Mouse (Mus musculus): Measurements from ENCODE around the gene Gng7. TPM values are rescaled to one million over a fixed set of nuclear protein-coding genes. Genes with fewer than 3 reads are reported as not detected.

Gng7 gene
- polyA plus RNA-seq, 1 experiment: 1.9 TPM

DNA sequence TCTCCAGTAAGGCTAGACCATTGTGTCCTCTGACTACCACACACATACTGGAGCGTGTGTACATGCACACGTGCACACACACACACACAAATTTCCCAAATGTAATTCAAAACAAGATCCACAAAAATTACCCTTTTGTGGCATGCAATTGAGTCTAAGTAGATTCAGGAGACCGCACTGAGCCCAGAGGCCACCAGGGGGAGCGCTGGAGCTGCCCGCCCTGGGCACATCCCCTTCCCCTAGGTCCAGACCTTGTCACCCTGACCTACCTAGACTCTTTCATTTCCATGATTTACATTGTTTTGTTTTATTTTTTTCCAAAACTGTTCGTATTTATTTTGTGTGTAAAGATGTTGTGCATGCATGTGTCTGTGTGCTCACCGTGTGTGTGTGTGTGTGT lies 1.9 kb upstream of the Gng7 start:
- Histone ChIP-seq H3K4me1 (ENCODE audit: control insufficient read depth, insufficient read depth, low read length) (no peaks in the 10 kb centered on the region), H3K4me3 (ENCODE audit: insufficient read depth, low read depth, low read length) (no peak overlapping the region), H3K27ac (ENCODE audit: insufficient read depth, low read depth, low read length) (no peak overlapping the region), H3K36me3 (ENCODE audit: control insufficient read depth, insufficient read depth, low read length) (no peaks in the 10 kb centered on the region), H3K27me3 (replicated peaks; ENCODE audit: control insufficient read depth, insufficient read depth, low read length) (no peaks in the 10 kb centered on the region)
- TF ChIP-seq POLR2A (IDR thresholded peaks at IDR 0.05; ENCODE audit: low read depth, low read length): no peak
- peak; percentile 75 for TF ChIP-seq CTCF (conservative IDR thresholded peaks at IDR 0.05; ENCODE audit: insufficient read depth, insufficient read length, low read depth, low read length)
- 5% methylated on average over 7 of the region's 7 CpGs for WGBS
- peak; percentile 58 for DNase-seq

DNA sequence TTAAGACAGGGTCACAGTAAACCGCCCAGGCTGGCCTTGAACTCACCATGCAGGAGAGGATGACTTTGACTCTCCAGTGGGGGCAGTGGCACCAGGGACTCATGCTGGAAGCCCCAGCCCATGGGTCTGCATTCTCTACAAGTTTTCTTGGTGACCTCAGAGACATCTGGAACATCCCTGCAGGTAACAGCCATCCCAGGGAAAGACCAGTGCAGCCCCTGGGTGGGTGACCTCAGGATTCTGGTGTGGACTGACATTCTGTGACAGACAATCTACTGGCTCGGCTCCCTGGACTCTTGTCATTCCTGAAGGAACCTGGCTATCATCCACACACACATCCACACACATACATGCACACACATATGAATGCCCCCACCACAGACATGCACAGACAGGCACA lies 921 bp upstream of the Gng7 start:
- no peak for TF ChIP-seq POLR2A (IDR thresholded peaks at IDR 0.05; ENCODE audit: low read depth, low read length)
- TF ChIP-seq CTCF (conservative IDR thresholded peaks at IDR 0.05; ENCODE audit: insufficient read depth, insufficient read length, low read depth, low read length): no peak
- DNase-seq: no peak
- Histone ChIP-seq H3K4me1 (ENCODE audit: control insufficient read depth, insufficient read depth, low read length) (no peaks in the 10 kb centered on the region), H3K27me3 (replicated peaks; ENCODE audit: control insufficient read depth, insufficient read depth, low read length) (no peaks in the 10 kb centered on the region), H3K4me3 (ENCODE audit: insufficient read depth, low read depth, low read length) (no peak overlapping the region), H3K27ac (ENCODE audit: insufficient read depth, low read depth, low read length) (no peak overlapping the region), H3K36me3 (ENCODE audit: control insufficient read depth, insufficient read depth, low read length) (no peaks in the 10 kb centered on the region)
- 85% methylated on average over 2 of the region's 2 CpGs for WGBS

DNA sequence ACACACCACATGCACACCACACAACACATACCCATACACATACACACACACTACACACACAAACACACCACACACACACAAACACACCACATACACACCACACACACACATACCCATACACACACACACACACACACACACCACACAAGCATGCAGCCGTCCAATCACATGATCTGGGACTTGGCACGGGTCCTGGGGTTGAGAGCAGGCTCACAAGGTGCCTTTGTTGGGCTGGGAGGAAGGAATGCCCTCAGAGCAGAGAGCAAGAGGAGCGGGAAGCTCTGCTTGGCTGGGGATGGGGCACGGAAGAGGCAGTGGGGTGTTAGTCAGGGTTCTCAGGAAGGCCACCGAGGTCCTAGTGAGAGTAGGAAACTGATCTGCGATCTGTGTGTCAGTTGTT lies 3.9 kb downstream of the Gng7 start:
- Histone ChIP-seq H3K27ac (ENCODE audit: insufficient read depth, low read depth, low read length) (no peak overlapping the region), H3K4me3 (ENCODE audit: insufficient read depth, low read depth, low read length) (no peak overlapping the region), H3K36me3 (ENCODE audit: control insufficient read depth, insufficient read depth, low read length) (no peaks in the 10 kb centered on the region), H3K27me3 (replicated peaks; ENCODE audit: control insufficient read depth, insufficient read depth, low read length) (no peaks in the 10 kb centered on the region), H3K4me1 (ENCODE audit: control insufficient read depth, insufficient read depth, low read length) (no peaks in the 10 kb centered on the region)
- DNase-seq: peak; percentile 42
- TF ChIP-seq POLR2A (IDR thresholded peaks at IDR 0.05; ENCODE audit: low read depth, low read length) (no peak), CTCF (conservative IDR thresholded peaks at IDR 0.05; ENCODE audit: insufficient read depth, insufficient read length, low read depth, low read length) (no peak)
- WGBS: 52% methylated on average over 6 of the region's 6 CpGs

DNA sequence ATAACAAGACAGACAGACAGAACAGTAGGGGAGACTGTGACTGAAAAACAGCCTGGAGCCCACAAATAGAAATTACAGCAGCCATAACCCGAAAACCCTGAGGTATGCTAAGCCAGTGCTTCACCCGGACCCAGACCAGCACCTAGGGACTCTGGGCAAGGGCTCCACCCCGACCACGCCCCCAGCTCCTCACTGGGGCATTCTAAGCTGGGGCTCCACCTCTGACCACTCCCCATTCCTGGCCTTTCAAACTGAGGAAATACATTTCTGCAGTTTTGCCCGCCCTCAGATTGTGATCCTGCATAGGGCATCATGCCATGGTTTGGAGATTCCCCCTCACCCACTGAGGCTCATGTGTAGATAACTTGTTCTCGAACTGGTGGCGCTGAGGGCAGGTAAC lies 7.5 kb downstream of the Gng7 start:
- Histone ChIP-seq H3K4me3 (ENCODE audit: insufficient read depth, low read depth, low read length) (no peak overlapping the region), H3K4me1 (ENCODE audit: control insufficient read depth, insufficient read depth, low read length) (no peaks in the 10 kb centered on the region), H3K36me3 (ENCODE audit: control insufficient read depth, insufficient read depth, low read length) (no peaks in the 10 kb centered on the region), H3K27ac (ENCODE audit: insufficient read depth, low read depth, low read length) (no peak overlapping the region), H3K27me3 (replicated peaks; ENCODE audit: control insufficient read depth, insufficient read depth, low read length) (no peaks in the 10 kb centered on the region)
- WGBS: 40% methylated on average over 7 of the region's 7 CpGs
- DNase-seq: peak; percentile 23
- TF ChIP-seq CTCF (conservative IDR thresholded peaks at IDR 0.05; ENCODE audit: insufficient read depth, insufficient read length, low read depth, low read length) (no peak), POLR2A (IDR thresholded peaks at IDR 0.05; ENCODE audit: low read depth, low read length) (no peak)

DNA sequence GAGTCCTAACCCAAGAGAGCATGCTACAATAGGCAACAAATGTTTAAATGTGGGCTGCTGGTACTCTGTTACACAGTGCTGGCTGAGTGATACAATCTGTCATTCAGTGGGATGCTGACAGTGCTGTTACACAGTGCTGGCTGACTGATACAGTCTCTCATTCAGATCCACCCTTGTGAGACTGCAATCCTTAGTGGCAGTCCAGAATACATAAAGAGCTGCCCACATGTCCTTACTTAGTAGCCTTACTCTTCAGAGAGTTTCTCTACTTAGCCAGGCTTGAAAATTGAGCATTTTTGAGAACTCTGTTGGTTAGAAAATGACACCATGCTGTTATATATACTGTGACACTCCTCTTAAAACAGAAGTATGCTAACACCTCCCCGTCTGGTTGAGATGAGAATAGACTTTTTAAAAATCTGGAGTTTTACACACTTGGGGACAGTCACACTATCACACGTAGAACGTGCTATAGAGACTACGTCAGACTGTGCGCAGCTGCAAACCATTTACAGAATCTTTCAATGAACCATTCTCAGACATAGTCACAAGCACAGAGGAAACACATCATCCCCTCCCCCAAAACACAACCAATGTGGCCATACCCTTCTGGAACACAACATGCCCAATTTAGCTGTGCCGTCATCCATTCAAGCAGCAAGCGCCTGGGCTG lies 8.6 kb downstream of the Gng7 start:
- Histone ChIP-seq H3K4me1 (ENCODE audit: control insufficient read depth, insufficient read depth, low read length) (no peaks in the 10 kb centered on the region), H3K4me3 (ENCODE audit: insufficient read depth, low read depth, low read length) (no peak overlapping the region), H3K36me3 (ENCODE audit: control insufficient read depth, insufficient read depth, low read length) (no peaks in the 10 kb centered on the region), H3K27me3 (replicated peaks; ENCODE audit: control insufficient read depth, insufficient read depth, low read length) (no peaks in the 10 kb centered on the region), H3K27ac (ENCODE audit: insufficient read depth, low read depth, low read length) (no peak overlapping the region)
- 89% methylated on average over 7 of the region's 7 CpGs for WGBS
- DNase-seq: no peak
- no peak for TF ChIP-seq CTCF (conservative IDR thresholded peaks at IDR 0.05; ENCODE audit: insufficient read depth, insufficient read length, low read depth, low read length)
- no peak for TF ChIP-seq POLR2A (IDR thresholded peaks at IDR 0.05; ENCODE audit: low read depth, low read length)

DNA sequence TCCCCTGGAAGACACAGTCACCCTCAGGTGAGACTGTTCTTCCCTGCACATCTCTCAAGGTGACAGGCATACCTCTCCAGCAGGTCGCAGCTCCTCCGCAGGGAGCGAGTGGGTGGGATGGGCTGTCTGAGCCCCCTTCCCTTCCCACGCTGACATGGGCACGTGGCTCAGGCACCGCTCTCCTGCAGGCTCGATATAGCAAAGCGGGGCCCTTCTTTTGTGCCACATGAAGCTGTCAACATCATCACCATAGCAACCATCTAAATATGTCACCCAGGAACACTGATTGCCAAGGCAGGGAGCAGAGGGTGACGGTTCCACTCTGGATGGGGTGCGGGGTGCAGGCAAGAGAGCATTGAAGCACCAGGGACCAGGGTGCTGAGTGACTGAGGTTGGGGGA lies 13.6 kb downstream of the Gng7 start:
- no peaks in the 10 kb centered on the region for H3K27me3 ChIP-seq (replicated peaks; ENCODE audit: control insufficient read depth, insufficient read depth, low read length)
- 63% methylated on average over 10 of the region's 10 CpGs for WGBS
- no peak for TF ChIP-seq POLR2A (IDR thresholded peaks at IDR 0.05; ENCODE audit: low read depth, low read length)
- no peak for TF ChIP-seq CTCF (conservative IDR thresholded peaks at IDR 0.05; ENCODE audit: insufficient read depth, insufficient read length, low read depth, low read length)

DNA sequence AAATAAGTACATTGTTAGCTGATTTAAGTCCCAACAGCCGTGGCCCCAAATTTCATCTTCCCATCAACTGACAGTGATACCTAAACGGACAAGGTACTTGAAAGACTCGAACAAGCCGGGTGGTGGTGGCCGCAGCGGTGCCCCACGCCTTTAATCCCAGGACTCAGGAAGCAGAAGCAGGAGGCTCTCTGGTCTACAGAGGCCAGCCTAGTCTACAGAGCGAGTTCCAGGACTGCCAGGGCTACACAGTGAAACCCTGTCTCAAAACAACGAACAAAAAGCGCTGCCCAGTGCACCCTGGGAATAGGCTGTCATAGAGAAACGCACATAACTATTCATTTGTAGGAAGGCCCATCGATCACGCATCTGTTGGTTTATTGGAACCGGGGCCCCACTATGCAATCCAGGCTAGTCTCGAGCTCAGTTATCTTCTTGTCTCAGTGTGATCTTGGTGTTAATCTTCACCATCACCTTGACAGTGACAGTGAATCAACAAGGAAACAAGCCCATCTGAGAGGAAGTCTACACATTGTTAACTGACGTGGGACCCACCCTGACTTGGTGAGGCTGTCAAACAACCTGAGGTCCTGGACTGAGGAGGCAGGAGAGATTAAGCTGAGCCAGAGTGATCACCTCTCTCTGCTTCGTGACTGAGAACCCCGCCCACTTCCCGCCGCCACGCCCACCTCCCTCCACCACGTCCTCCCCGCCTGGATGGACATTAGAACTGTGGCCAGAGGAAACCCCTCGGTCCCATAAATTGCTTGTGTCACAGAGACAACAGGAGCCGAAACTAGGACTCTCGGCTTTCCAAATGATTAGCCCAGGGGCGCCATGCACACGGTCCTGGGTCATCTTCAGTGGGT lies 14.3 kb downstream of the Gng7 start:
- no peaks in the 10 kb centered on the region for H3K36me3 ChIP-seq (ENCODE audit: control insufficient read depth, insufficient read depth, low read length)
- no peak overlapping the region for H3K4me3 ChIP-seq (ENCODE audit: insufficient read depth, low read depth, low read length)
- 0 out of 2 replicates have a peak, but pooled peaks cover 3% of the 10 kb centered on the region for H3K4me1 ChIP-seq (ENCODE audit: control insufficient read depth, insufficient read depth, low read length)
- H3K27me3 ChIP-seq (replicated peaks; ENCODE audit: control insufficient read depth, insufficient read depth, low read length): no peaks in the 10 kb centered on the region
- TF ChIP-seq POLR2A (IDR thresholded peaks at IDR 0.05; ENCODE audit: low read depth, low read length) (no peak), CTCF (conservative IDR thresholded peaks at IDR 0.05; ENCODE audit: insufficient read depth, insufficient read length, low read depth, low read length) (no peak)
- no peak for DNase-seq
- H3K27ac ChIP-seq (ENCODE audit: insufficient read depth, low read depth, low read length): no peak overlapping the region
- WGBS: 39% methylated on average over 28 of the region's 28 CpGs

More for the DNA sequence above, 13.6 kb downstream of the Gng7 start:
- H3K36me3 ChIP-seq (ENCODE audit: control insufficient read depth, insufficient read depth, low read length): no peaks in the 10 kb centered on the region
- H3K4me3 ChIP-seq (ENCODE audit: insufficient read depth, low read depth, low read length): no peak overlapping the region
- no peak overlapping the region for H3K27ac ChIP-seq (ENCODE audit: insufficient read depth, low read depth, low read length)
- no peak for DNase-seq
- 0 out of 2 replicates have a peak, but pooled peaks cover 3% of the 10 kb centered on the region for H3K4me1 ChIP-seq (ENCODE audit: control insufficient read depth, insufficient read depth, low read length)

Data from kidney, adult 2 months (tissue).